Mouse (Mus musculus): ENCODE measurements around the gene Ago4.

DNA sequence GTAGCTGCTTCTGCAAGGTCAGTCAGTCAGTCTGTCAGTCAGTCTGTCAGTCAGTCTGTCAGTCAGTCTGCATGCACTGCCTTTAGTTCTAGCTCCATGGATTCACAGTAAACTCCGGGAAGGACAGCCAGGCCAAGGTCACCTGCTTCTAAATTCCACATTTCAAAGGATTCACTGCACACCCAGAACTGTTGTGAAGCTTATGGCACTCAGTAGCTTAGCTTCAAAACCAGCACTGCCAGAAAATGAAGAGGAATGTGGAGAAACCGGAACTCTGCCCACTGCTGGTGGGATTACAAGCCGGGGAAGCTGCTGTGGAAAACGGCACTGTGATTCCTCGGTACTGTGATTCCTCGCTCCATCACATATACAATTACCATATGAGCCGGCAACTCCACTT lies 77.8 kb downstream of the Ago4 start:
- no peak for TF ChIP-seq POLR2A (IDR thresholded peaks at IDR 0.05; ENCODE audit: control insufficient read depth, low read depth, low read length)
- TF ChIP-seq CTCF (IDR thresholded peaks at IDR 0.05; ENCODE audit: control insufficient read depth, insufficient read depth, insufficient replicate concordance, low read depth, low read length) = no peak

All from testis, adult 2 months (tissue).